Mouse (Mus musculus): Measurements from ENCODE around the gene Prr7. TPM values are rescaled to one million over a fixed set of nuclear protein-coding genes. Genes with fewer than 3 reads are reported as not detected.
"Not testable (repeated sequence)": the region's sequence is repeated elsewhere in the genome, so short reads cannot be mapped to it uniquely, and the experiment has no call there.

Prr7 gene
- polyA plus RNA-seq, 1 experiment from 2014 or later = 5.6 TPM

DNA sequence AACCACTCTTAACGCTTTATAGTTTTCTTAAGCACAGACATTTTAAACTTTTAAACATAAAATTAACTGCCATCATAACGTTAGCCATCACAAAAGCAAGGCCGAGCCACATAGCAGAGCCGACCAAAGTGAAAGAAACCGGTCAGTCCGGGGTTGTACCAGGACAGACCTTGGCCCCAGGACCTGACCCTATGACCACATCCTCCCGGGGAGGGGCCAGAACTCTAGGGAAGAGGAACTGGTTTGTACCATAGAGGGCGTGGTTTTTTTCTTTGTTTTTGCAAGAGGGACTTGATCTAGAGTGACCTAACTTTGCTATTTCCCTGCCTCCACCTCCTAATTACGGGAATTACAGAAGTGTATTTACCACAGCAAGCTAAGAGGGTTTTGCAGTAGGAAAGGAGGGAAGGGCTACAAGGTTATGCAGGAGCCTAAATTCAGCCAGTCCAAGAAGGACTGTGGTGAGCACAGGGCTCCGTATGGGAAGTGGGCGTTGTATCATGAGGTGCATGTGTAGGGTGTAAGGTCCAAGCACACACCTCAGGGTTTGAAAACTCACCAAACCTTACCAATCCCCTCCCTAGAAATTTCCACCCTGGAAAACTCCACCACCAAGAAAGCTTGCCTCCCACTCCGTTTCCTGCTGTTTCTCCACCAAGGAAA, 34.7 kb upstream of the Prr7 start:
- Histone ChIP-seq H3K27me3 (ENCODE audit: control insufficient read depth, insufficient read depth, low read depth, low read length) (no peaks in the 10 kb centered on the region), H3K27ac (ENCODE audit: low read length) (no peak overlapping the region), H3K4me3 (ENCODE audit: low read depth, low read length) (no peak overlapping the region), H3K36me3 (ENCODE audit: control insufficient read depth, insufficient read depth, low read length) (no peaks in the 10 kb centered on the region), H3K4me2 (ENCODE audit: low read length) (no peak overlapping the region), H3K4me1 (ENCODE audit: control insufficient read depth, insufficient read depth, low read length) (no peaks in the 10 kb centered on the region), H3K9ac (ENCODE audit: low read depth, low read length) (no peak overlapping the region), H3K9me3 (replicated peaks; ENCODE audit: control insufficient read depth, low read length, poor library complexity, severe bottlenecking) (no peaks in the 10 kb centered on the region; the same call in 1 of the 2 replicates)
- ATAC-seq = no peak
- WGBS = 78% methylated on average over 12 of the region's 12 CpGs

DNA sequence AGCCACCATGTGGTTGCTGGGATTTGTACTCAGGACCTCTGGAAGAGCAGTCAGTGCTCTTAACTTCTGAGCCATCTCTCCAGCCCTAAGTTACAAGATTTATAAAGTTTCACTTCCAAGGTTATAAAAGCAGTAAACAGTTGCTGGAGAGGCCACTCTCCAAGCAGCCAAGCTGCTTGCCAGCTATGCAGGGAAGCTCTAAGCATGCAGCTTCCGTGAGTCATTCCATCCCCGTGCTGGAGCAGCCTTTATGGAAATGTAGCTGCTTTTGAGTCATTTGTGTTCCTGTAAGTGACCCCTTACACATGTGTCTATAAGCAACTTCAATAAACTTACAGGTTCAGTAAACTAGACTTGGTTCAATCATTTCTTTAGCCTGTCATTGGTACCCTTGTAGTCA, 33.5 kb upstream of the Prr7 start:
- H3K9me3 ChIP-seq (replicated peaks; ENCODE audit: control insufficient read depth, low read length, poor library complexity, severe bottlenecking) = no peaks in the 10 kb centered on the region; the same call in 1 of the 2 replicates
- H3K4me1 ChIP-seq (ENCODE audit: control insufficient read depth, insufficient read depth, low read length) = no peaks in the 10 kb centered on the region
- H3K4me2 ChIP-seq (ENCODE audit: low read length) = no peak overlapping the region
- no peak overlapping the region for H3K9ac ChIP-seq (ENCODE audit: low read depth, low read length)
- WGBS = 84% methylated on average over 2 of the region's 2 CpGs
- H3K27me3 ChIP-seq (ENCODE audit: control insufficient read depth, insufficient read depth, low read depth, low read length) = no peaks in the 10 kb centered on the region
- ATAC-seq = no peak
- no peak overlapping the region for H3K27ac ChIP-seq (ENCODE audit: low read length)
- no peak overlapping the region for H3K4me3 ChIP-seq (ENCODE audit: low read depth, low read length)
- H3K36me3 ChIP-seq (ENCODE audit: control insufficient read depth, insufficient read depth, low read length) = no peaks in the 10 kb centered on the region

DNA sequence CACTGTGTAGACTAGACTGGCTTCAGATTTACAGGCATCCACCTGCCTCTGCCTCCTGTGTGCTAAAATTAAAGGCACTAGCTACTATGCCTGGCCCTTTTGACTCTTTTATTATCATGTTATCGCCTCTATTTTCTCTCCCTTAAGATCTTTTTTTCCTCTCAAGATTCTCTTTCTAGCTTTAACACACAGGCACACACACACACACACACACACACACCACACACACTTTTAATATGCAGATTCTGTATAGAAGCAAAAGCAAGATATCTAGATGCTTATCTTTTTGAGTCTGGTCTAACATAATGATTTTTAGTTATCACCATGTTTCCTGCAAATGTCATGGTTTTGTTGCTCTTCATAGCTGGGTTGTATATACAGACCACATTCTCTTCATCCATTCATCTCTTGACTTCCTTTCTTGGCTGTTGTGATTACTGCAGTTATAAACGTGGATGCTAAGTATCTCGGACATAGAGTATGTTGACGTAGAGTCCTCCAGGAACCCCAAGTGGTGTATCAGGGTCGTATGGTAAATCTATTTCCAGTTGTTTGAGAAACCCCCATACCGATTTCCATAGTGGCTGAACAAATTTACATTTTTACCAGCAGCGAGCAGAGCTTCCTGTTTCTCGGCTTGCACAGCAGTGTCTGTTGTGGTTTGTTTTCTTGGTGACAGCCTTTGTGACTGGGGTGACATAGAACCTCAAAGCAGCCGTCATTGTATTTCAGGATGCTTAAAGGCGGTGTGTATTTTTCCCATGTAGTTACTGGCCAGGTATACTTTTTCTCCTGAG, 32.0 kb upstream of the Prr7 start:
- WGBS = 82% methylated on average over 10 of the region's 10 CpGs

DNA sequence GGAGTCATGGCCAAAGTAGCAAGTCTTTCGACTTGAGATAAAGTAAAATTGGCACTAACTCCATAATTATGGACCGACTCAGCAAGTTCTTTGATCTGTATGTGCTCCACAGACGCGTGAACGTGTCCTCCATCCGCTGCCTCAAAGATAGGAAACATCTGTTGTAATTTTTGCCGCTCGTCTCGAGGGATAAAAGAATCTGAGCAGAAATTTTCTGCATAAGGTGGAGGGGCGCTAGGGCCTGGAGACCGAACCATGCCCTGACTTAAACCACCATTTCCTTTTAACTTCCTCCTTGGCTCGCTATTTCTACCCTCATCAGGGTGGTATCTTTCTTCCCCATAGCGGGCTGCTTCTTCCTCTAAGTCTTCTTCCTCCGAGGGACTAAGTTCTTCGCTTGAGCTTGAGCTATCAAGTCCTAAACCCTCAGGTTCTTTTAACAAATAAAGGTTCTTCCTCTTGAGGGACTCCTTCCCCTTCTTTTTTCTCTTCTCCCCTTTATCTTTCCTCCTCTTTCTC, 26.9 kb upstream of the Prr7 start:
- not testable (repeated sequence) for H3K27ac ChIP-seq (ENCODE audit: low read length); H3K36me3 ChIP-seq (ENCODE audit: control insufficient read depth, insufficient read depth, low read length); H3K4me3 ChIP-seq (ENCODE audit: low read depth, low read length); H3K27me3 ChIP-seq (ENCODE audit: control insufficient read depth, insufficient read depth, low read depth, low read length); ATAC-seq; H3K9ac ChIP-seq (ENCODE audit: low read depth, low read length); H3K9me3 ChIP-seq (replicated peaks; ENCODE audit: control insufficient read depth, low read length, poor library complexity, severe bottlenecking); H3K4me2 ChIP-seq (ENCODE audit: low read length); H3K4me1 ChIP-seq (ENCODE audit: control insufficient read depth, insufficient read depth, low read length)
- WGBS = 92% methylated on average over 14 of the region's 15 CpGs

More for the DNA sequence above, 32.0 kb upstream of the Prr7 start:
- H3K9ac ChIP-seq (ENCODE audit: low read depth, low read length) = no peak overlapping the region
- no peaks in the 10 kb centered on the region for H3K4me1 ChIP-seq (ENCODE audit: control insufficient read depth, insufficient read depth, low read length)
- H3K36me3 ChIP-seq (ENCODE audit: control insufficient read depth, insufficient read depth, low read length) = no peaks in the 10 kb centered on the region
- no peak overlapping the region for H3K27ac ChIP-seq (ENCODE audit: low read length)
- no peak overlapping the region for H3K4me2 ChIP-seq (ENCODE audit: low read length)
- no peaks in the 10 kb centered on the region; the same call in 1 of the 2 replicates for H3K9me3 ChIP-seq (replicated peaks; ENCODE audit: control insufficient read depth, low read length, poor library complexity, severe bottlenecking)
- no peak for ATAC-seq
- H3K27me3 ChIP-seq (ENCODE audit: control insufficient read depth, insufficient read depth, low read depth, low read length) = no peaks in the 10 kb centered on the region
- no peak overlapping the region for H3K4me3 ChIP-seq (ENCODE audit: low read depth, low read length)

DNA sequence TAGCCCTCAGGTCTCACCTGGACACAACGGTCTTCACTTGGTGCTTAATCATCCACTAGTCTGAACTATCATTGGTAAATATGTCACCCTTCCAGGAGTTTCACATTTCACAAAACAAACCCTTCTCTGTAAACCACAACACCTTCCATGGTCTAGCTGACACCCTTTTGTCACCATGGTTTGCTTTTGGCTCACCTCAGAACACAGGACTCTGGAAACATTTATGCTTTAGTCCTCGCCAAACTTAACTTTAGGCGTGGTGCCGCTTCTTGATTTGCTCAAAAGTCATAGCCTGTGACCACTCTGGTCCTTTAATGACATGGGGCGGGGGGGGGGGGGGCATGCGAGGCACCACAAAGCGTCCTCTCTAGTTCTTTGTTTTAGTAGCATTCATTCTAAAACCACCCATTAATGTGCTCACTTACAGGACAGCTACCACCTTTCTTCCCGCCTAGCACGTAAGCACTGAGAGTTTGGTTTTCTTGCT, 20.2 kb upstream of the Prr7 start:
- Histone ChIP-seq H3K27ac (ENCODE audit: low read length) (peak overlapping the region; percentile 96), H3K4me2 (ENCODE audit: low read length) (peak overlapping the region; percentile 62), H3K27me3 (ENCODE audit: control insufficient read depth, insufficient read depth, low read depth, low read length) (no peaks in the 10 kb centered on the region), H3K36me3 (ENCODE audit: control insufficient read depth, insufficient read depth, low read length) (no peaks in the 10 kb centered on the region), H3K9ac (ENCODE audit: low read depth, low read length) (peak overlapping the region; percentile 71), H3K4me3 (ENCODE audit: low read depth, low read length) (peak overlapping the region; percentile 80), H3K9me3 (replicated peaks; ENCODE audit: control insufficient read depth, low read length, poor library complexity, severe bottlenecking) (no peaks in the 10 kb centered on the region), H3K4me1 (ENCODE audit: control insufficient read depth, insufficient read depth, low read length) (peaks cover 23% of the 10 kb centered on the region)
- 43% methylated on average over 9 of the region's 9 CpGs for WGBS
- no peak for ATAC-seq

DNA sequence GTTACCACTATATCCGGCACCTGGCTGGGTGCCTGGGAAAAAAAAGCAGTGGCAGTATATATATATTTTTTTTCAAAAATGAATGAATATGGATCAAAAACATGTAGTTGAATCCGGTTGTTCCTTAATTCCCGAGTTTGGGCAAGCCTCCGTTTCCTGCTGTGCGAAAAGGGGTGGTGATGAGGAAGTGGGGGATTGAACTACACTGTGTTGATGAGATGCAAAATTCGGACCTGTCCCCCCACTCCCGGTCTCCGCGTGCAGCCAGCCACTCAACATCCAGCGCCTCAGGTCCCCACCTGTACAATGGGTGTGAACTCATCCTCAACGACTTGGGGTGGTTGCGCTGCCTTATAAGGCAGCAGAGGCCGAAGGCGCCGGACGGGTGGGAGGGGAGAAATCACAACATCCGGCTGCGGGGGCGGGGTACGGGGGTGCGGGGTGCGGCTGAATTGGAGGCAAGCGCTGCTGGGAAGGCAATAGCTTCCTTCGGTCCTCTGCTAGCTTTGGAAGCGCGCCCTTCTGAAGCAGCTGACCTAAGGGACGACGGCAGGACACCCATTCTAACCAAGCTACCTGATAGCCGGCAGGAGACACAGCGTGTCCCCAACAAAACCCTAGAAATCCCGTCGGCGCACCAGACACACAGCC, 19.7 kb upstream of the Prr7 start:
- H3K27ac ChIP-seq (ENCODE audit: low read length) = peak overlapping the region; percentile 96
- peak overlapping the region; percentile 71 for H3K9ac ChIP-seq (ENCODE audit: low read depth, low read length)
- H3K9me3 ChIP-seq (replicated peaks; ENCODE audit: control insufficient read depth, low read length, poor library complexity, severe bottlenecking) = no peaks in the 10 kb centered on the region
- peak; percentile 80 for ATAC-seq
- no peaks in the 10 kb centered on the region for H3K27me3 ChIP-seq (ENCODE audit: control insufficient read depth, insufficient read depth, low read depth, low read length)
- H3K36me3 ChIP-seq (ENCODE audit: control insufficient read depth, insufficient read depth, low read length) = no peaks in the 10 kb centered on the region
- H3K4me3 ChIP-seq (ENCODE audit: low read depth, low read length) = peak overlapping the region; percentile 80
- peaks cover 23% of the 10 kb centered on the region for H3K4me1 ChIP-seq (ENCODE audit: control insufficient read depth, insufficient read depth, low read length)
- under 1% methylated on average over 33 of the region's 33 CpGs for WGBS
- H3K4me2 ChIP-seq (ENCODE audit: low read length) = peak overlapping the region; percentile 62

DNA sequence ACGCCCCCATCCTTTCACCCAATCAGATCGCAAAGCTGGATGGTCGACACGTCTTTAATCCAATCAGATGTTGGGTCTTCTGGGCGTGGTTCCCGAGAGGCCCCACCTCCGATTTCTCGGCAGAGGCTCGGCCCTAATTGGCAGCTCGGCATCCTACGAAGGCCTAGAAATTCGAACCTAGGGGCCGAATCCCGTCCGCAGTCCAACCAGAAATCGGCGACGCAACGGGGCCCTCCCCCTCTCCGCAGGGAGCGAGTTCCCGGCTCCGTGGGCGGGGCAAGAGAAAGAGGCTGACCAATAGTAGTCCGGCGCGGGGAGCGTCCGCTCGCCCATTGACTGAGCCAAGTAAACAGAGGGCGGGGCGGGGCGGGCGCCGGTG, 19.1 kb upstream of the Prr7 start, which contains the start of gene Grk6:
Grk6 (plus strand) TSS at position 136 of the 379 bp plus-strand sequence.
- ATAC-seq = peak; percentile 97
- Histone ChIP-seq H3K36me3 (ENCODE audit: control insufficient read depth, insufficient read depth, low read length) (no peaks in the 10 kb centered on the region), H3K9ac (ENCODE audit: low read depth, low read length) (peak within 1 kb of the TSS; percentile 93), H3K27ac (ENCODE audit: low read length) (peak within 1 kb of the TSS; percentile 96), H3K9me3 (replicated peaks; ENCODE audit: control insufficient read depth, low read length, poor library complexity, severe bottlenecking) (no peaks in the 10 kb centered on the region), H3K27me3 (ENCODE audit: control insufficient read depth, insufficient read depth, low read depth, low read length) (no peaks in the 10 kb centered on the region), H3K4me3 (ENCODE audit: low read depth, low read length) (peak within 1 kb of the TSS; percentile 80), H3K4me2 (ENCODE audit: low read length) (peak within 1 kb of the TSS; percentile 90), H3K4me1 (ENCODE audit: control insufficient read depth, insufficient read depth, low read length) (peaks cover 23% of the 10 kb centered on the region)
- WGBS = under 1% methylated on average over 29 of the region's 35 CpGs

DNA sequence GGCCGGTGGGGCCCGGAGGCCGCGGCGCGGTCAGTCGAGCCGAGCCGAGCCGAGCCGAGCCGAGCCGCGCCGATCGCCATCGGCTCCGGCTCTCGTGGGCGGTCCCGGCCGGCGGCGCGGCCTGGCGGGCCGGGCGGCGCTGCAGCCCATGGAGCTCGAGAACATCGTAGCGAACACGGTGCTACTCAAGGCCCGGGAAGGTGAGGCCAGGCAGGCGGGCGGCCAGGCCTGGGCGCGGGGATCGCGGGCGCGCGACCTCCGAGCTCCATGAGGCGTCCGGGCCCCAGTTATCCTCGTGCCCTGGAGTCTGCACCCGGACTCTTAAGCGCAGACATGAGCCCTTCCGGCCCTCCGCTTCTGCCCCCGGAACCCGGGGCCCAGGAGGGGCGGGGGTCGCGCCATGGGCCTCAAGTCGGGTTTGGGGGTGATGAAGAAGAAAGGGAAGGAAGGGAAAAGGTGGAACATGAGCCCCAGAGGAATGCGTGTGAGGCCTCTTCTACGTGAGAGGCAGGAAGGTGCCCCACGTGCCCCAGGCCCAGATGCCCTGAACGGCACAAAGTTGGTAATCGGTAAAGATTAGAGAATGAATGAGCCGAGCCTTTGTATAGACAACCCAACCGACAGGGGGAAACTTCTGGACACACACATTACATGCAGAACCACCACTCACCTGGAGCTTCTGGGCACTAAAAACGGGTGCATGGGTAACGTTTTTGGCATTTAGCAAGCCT, 18.5 kb upstream of the Prr7 start:
- Histone ChIP-seq H3K9me3 (replicated peaks; ENCODE audit: control insufficient read depth, low read length, poor library complexity, severe bottlenecking) (no peaks in the 10 kb centered on the region), H3K27me3 (ENCODE audit: control insufficient read depth, insufficient read depth, low read depth, low read length) (no peaks in the 10 kb centered on the region), H3K4me1 (ENCODE audit: control insufficient read depth, insufficient read depth, low read length) (peaks cover 23% of the 10 kb centered on the region), H3K27ac (ENCODE audit: low read length) (peak overlapping the region; percentile 90), H3K9ac (ENCODE audit: low read depth, low read length) (peak overlapping the region; percentile 93), H3K4me2 (ENCODE audit: low read length) (peak overlapping the region; percentile 90), H3K36me3 (ENCODE audit: control insufficient read depth, insufficient read depth, low read length) (peaks cover 1% of the 10 kb centered on the region; the same call in 1 of the 2 replicates), H3K4me3 (ENCODE audit: low read depth, low read length) (peak overlapping the region; percentile 80)
- ATAC-seq = no peak; the same call in 1 of the 2 replicates
- under 1% methylated on average over 46 of the region's 66 CpGs for WGBS

Measured in midbrain, embryonic 16.5 days (tissue).